Mouse (Mus musculus): ENCODE results near the gene Arsg.

Gene Arsg

DNA sequence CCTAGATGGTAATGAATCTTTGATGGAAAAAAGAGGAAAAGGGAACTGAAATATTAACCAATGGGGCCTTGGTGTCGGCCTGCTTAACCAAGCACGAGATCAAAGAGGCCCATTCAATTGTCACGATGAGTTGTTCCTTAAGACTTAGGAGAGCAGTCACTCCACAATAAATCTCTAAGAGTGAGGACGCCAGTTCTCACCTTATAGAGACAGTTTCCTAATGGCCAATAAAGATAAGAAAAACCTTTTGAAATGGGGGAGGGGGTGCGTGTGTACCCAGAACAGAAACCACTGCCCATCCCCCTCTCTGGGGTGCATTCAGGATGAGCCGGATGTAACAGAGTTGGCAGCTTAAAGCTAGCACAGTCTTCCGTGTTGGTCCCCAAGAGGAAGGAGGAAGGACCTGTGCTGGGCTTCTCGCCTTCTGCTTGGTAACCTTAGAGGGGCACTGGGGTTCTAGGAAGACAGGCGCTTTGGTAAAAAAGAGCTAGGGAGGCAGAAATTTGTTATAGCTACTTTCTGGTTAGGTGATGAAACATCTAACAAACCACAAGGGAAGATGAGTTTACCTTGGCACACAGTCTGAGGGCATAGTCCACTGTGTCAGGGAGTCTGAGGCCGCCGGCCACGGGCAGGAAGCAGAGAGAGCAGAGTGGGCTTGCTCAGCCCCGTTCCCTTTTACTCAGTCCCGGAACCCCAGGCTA is 22.7 kb downstream of the Arsg start:
- no peak for DNase-seq (ENCODE audit: low spot score)

DNA sequence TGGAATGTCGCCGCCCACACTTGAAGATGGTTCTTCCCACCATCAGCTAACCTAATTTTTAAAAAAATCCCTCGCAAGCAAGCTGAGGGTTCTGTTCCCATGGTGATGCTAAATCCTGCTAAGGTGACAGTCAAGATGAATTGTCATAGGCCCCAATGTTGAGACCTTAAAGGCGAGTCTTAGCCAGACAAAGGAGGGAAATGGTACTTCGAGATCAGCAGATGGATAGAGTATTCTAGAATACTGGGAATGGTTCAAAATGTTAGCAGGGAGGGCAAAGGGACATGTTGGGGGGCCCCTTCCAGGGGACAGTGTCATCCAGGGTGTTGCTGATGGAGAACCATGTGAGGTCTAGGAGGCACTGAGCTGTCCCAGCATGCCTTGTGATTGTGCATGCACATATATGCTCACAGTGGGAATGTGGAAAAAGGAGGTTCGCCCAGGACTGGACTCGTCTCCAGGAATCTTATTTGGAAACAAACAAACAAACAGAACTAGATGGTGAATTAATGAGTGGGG is 23.4 kb downstream of the Arsg start:
- DNase-seq (ENCODE audit: low spot score) = no peak

DNA sequence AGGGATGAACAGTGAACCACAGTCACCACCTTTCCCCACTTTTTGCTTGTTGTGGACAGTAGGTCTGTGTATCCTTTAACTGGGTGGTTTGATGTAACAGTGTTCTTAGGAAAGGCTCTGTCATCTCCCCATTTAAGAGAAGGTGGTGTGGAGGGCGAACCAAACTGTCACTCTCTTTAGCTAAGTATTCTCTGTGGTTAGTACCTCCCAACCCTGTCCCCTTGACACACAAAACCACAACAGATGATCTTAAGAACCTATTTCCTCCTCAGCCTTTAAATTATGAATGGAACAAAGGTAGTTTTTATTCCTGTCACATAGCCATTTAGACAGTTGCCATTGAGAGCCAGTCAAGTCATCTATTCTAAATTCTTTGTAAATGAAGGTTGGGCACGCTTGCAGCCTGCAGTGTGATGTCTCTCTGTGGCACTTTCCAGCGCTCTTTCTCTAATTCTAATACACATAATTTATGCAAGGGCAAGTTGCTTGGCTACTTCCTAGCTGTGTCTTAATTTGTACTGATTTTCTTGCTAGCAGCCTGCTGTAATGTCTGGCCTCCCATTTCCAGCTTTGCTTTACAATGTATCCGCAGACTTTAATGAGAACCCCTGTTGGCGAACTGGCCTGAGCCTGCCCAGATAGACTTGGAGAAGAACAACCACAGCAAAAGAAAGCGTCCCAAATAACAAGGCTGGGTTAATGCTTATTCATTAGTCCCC is 24.0 kb downstream of the Arsg start:
- no peak for DNase-seq (ENCODE audit: low spot score)

DNA sequence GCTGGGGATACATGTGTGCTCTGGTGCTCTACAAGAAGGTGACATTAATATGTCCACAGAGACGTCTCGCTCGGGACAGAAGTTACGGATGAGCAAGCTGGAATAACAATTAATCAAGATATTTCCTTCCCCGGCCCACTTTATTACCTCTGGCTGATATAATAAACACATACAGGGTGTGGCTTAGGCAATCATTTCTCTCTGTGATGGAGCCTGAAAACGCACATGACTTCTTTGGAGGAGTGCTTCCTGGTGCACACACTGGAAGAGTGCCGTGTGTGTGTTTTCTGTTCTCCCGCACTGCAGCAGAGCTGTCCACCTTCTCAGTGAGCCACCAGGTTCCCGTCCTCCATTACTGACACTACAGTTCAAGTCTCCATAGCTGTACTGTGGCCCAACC is 24.8 kb downstream of the Arsg start:
- no peak for DNase-seq (ENCODE audit: low spot score)

DNA sequence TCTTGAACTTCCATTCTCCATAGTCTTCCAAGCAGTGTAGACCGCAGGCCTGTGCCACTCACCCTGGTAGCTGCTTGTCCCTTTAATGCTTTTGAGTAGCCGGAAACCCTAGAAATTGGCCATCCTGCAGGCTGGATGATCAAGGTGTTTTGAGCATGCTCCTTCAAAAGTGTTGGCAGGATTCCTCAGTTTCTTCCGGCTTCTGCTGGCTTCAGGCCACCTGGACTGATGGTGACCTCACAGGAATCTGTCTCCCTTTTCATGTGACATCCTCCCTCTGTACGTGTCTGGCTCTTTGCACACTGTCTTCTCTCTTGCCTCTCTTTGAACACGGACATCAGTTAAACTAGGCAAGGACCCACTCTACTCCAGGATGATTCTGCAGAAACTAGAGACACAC is 27.0 kb downstream of the Arsg start:
- DNase-seq (ENCODE audit: low spot score) = no peak

DNA sequence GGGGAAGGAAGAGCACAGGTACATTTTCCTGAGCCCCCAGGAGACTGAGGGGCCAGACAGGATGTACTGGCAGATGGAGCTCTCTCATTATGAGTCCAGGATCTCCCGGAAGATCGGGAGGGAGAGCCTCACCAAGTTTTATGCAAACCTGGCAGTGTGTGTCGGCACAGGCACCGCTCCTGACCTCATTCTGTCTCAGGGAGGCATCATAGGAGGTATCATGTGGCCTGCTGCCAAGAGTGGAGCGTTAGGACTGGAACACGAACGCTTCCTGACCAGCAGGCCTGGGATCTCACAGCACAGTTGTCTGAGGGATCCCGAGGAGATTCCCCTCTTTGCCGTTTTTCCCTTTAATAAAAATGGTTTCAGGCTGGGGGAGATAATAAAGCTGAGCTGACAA is 31.8 kb downstream of the Arsg start:
- DNase-seq (ENCODE audit: low spot score) = no peak

DNA sequence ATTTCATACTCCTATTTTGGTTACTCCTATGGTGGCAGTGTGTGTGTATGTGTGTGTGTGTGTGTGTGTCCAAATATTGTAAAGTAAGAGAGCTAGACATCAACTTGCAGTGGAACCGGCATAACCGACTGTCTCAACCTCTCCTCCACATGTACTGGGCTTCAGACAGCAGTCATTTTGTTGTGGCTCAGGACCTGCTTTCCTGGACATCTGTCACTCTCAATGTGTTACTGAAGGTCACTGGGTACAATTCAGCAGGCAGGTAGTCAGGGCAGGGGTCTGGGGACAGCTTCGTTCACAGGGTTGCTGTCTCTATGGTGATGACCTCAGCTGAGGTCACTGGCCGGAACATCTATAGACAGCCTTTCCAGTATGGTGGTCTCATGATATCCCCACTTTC is 32.6 kb downstream of the Arsg start:
- no peak for DNase-seq (ENCODE audit: low spot score)

DNA sequence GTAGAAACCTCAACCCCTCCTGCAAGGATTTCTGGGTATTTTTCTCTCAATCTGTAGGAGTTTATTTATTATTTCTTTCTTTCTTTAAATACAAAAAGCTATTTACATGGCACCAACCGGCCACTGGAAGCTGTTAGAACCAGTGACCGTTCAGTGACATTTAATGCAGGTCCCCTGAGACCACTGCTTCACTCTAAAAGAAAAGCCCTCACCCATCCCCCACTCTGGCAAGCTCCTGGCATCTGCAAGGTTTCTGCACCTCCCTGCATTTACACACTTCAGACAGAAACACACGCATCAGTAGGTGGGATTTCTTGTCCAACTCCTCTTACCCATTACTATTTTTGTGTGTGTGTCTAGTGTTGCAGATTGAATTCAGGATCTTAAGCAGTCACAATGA is 33.9 kb downstream of the Arsg start:
- no peak for DNase-seq (ENCODE audit: low spot score)

DNA sequence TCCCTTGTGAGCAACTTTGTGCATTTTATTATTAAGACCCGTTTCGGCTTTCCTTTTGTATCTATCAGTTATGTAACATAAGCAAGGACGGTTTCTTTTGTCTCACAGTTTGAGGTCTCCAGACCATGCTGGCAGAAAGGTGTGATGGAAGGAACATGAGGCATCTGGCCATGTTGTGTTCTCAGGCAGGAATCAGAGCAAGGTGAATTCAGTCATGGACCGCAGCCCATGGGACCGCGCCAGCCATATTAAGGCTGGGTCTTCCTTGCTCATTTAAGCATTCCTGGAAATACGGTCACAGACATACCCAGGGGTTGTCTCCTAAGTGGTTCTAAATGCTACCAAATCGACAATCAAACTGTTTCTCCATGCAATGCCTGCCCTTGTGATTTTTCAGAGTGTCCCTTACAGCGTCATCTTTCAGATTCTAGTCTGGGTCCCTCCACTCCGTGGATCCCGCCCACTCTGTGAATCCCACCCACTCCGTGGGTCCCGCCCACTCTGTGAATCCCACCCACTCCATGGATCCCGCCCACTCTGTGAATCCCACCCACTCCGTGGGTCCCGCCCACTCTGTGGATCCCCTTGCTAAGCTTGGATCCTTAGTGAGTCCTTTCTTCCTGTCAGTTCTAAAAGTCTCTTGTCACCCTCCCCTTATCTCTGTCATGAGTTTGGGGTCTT is 40.0 kb downstream of the Arsg start:
- DNase-seq (ENCODE audit: low spot score) = no peak

DNA sequence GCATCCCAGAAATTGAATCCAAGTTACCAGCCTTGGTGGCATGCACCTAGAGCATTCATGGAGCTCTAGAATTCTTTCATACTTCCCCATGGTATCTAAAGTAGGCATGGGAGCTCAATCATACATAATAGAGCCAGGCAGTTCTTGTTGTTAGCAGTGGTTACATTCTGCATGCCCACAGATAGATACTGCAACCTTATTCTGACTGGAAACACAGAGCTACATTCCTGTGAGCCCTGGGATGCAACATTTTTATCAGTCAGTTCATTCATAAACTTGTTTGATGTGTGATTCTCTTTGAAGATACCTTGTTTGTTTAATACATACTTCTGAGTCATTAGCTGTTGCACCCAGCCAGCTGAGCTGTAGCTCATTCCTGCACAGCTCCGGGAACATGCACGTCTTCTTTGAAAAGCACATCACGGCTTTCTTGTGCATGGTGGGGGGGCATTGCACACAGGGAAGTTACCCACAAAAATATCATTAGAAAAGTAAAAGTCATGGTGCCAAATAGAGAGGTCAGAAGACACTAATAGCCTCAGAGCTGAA is 41.0 kb downstream of the Arsg start:
- DNase-seq (ENCODE audit: low spot score) = no peak

DNA sequence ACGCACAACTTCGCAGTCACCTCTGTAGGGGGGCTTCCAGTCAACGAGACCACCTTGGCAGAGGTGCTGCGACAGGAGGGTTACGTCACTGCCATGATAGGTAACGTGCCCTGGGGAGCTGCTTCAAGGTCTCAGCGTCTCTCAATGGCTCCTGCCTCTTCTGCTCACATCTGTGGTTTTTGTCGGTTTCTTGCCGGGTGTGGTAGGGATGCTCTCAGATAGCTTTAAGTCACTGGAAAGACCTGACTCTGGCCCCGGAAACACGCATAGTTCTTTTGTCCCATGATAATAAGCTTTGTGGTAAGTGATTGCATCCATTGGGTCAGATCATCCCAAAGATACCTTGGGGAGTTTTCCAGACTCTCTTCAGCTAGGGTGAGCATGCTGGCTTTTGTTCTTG is 44.2 kb downstream of the Arsg start:
- DNase-seq (ENCODE audit: low spot score) = no peak

DNA sequence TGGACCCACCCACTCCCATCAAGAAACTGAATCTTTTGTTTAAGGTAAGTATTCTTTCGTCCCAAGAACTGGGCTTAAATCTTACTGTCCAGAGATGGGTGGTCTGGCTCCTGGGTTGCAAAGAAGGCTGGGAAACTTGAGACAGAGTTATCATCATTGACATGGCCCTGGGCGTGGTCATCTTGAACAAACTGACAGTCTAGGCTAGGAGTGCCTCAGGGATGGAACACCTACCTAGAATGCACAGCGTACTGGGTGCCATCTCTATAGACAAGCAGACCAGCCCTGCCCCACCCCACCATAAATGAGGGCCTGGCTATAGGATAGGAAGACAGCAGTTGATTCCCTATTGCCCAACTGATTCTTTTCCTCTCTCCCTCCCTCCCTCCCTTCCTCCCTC is 44.6 kb downstream of the Arsg start:
- DNase-seq (ENCODE audit: low spot score) = no peak

DNA sequence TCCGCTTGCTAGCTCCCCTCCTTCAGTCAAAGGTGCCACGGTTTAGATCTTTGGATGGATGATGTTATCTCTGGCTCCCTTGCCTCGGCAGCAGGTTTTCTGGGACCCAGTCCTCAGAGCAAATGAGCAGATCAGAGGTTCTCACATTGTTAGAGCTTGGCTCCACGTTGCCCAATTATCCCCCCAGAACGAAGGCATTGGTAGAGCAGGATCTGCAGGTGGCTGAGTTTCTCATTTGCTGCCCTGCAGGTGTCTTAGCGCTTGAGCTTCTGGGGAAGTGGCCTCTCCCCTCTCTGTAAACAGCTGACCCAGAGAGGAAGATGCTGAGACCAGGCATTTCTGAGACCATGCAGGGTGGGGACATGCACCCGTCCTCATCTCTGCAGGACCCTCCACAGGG is 47.8 kb downstream of the Arsg start:
- no peak for DNase-seq (ENCODE audit: low spot score)

DNA sequence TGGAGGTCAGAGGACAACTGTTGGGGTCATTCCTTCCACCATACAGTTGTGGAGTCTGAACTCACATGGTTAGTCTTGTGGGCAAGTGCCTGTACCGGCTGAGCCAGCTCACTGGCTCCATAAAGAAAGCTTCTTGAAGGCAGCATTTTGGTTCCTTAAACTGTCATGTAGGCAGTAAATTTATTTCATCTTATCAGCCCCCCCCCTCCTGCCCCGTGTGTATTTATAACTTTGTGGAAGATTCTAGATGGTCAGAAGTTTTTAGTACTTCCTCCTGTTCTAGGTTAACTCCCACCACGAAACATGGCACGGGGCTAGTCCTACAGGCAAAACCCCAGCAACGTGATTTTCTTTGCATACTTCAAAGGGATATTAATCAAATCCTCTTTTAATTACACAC is 51.7 kb downstream of the Arsg start:
- DNase-seq (ENCODE audit: low spot score) = no peak

DNA sequence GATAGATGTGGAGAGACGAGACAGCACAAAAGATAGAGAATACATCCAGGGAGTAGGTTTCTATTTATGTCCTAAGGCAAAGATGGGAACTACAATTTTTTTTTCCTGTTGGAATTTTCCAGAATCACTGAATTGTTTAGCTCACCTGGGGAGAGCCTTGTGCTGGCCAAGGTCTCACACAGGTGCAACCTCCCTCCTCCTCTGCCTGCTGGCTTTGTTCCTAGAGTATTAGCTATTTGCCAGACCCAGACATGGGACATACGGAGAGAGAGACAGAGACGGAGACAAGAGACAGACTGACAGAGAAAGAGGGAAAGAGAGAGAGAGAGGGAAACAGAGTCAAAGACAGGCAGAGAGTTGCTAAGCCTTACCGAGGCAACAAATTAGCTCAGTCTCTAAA is 52.4 kb downstream of the Arsg start:
- DNase-seq (ENCODE audit: low spot score) = no peak

DNA sequence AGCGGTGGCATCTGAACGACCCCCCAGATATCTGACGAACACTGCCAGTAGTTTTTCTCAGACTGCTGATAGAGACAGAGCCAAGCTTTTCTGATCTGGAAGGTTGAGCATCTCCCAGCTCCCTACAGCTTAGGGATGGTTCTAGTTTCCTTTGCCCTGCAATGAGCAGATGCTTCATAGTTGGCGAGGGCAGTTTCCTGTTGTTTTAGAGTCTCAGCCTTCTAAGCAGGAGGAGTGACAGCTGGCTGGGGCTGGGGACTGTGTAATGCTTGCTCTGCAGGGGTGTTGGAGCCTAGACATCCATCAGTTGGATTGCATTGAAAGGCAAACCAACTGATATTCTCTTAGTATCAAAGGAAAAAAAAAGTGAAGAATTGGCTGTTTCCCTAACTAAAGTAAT is 56.9 kb downstream of the Arsg start:
- no peak for DNase-seq (ENCODE audit: low spot score)

DNA sequence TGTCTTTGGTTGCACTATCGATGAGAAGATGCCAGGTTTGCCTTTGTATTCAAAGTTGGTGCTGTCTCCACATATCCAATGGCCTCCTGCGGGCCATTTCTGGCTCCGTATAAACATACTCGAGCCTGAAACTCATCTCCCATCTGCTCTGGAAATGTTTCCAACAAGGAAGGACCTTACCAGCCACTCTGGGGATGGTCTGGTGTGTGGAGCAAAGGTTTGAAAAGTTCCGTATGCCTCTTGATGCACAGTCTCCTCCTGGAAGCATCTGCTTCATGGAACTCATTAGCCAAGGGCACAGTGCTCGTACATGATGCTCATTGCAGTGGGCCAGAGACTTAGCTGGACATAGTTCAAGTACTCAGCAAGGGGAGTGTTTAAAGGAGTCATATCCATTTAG is 62.8 kb downstream of the Arsg start:
- DNase-seq (ENCODE audit: low spot score) = no peak

DNA sequence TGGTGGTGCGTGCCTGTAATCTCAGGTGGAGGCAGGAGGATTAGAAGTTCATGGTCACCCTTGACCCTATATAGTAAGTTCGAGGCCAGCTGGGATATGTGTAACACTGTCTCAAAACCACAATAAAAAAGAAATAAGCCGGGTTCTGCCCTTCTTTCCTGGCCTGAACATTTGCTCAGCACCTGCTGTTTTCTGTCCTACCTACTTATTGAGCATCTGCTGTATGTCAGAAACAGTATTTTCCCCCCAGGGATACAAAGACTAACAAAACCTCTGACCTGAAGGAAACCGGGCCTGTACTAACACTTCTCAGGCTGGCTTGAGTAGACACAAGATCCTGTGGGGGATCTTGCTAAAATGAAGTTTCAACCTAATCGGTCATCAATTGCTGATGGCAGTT is 63.8 kb downstream of the Arsg start:
- no peak for DNase-seq (ENCODE audit: low spot score)

DNA sequence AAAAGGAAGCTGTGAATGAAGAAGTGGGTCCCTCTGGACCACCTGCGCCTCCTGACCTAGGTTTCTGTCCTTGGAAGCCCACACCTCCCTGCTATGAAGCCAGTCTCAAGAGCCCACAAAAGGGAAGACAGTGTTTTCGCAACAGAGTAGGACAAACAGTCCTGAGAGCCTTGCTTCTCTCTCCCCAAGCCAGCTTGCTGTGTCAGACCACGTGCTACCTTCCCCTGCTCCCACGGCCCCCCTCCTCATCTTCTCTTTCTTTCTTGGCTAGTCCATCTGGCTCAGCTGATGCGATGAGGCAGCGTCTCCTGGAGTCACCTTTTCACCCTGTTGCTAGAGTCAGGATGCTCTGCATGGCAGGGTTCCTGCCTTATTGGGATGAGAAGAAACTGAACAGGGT is 66.1 kb downstream of the Arsg start:
- no peak for DNase-seq (ENCODE audit: low spot score)

DNA sequence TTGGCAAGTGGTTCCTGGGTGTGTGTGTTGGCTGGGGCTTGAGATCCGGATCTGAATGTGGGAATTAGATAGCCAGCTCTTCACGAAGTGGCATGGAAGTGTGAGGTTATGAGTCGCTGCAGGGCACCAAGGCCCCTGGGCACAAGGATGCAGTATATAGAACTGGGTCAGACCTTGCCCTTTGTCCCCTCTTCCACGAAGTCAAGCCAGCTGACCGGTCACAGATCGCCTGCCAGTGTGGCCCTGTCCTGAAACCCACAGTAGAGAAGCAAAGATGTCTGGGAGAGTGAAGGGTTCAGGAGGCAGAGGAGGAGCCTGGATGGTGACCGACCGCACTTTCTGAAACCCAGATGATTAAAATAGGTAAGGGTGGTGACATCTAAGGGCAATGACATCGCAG is 70.3 kb downstream of the Arsg start:
- no peak for DNase-seq (ENCODE audit: low spot score)

DNA sequence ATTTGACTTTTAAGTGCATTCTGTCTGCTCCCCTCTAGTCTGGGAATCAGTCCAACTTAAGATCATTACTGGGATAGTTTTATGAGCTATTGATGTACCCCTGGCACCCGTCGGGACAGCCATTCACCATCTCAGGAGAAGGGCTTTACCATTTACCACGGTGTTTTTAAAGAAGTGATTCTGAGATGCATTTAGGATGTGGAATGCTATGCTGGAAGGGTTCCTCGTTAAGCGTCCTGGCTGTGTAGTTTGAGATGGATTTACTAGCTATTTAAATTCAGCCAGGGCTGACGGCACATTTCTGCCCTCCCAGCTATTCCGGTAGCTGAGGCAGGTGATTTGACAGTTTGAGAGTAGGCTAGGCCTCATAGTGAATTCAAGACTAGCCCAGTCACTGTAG is 71.3 kb downstream of the Arsg start:
- DNase-seq (ENCODE audit: low spot score) = no peak

DNA sequence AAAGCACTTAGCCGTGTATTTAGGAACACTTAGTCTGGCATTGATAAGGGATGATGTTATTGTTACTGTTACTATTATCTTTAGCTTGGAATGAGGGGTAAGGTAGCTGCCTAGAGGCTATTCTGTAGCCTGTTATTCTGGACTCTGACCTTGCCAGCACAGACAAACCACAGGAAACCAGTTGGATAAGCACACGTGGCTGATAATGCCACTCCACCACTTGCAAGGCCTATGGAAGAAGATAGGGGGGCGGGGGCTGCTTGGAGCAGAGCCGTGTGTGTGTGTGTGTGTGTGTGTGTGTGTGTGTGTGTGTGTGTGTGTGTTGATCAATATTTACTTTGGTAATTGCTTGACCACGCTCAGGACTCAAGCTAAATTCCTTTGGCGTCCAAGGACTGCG is 72.1 kb downstream of the Arsg start:
- no peak for DNase-seq (ENCODE audit: low spot score)

DNA sequence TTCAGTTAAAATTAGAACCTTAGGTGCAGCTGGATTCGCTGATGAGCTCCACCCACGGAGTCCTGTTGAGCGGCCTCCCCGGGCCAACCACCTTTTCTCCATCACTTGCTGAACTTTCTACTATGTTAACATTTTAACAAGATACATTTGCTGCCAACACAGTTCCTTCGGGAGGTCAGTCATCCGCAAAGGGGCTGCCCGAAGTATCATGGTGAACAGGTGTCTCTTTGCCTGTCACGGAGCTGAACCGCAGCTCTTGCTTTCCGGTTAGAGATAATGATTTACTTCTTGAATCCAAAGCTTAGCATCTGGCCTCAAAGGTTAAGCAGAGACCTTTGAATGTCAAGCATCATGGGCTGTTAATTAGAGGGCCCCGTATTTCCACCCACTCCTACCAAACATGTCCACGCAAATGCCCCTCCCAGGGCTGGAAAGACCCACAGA is 72.5 kb downstream of the Arsg start:
- DNase-seq (ENCODE audit: low spot score) = no peak

Measured in ovary, adult 18-20 months (tissue).